Mouse (Mus musculus): ENCODE results near the gene Cnst.
"Not testable (repeated sequence)": the region's sequence is repeated elsewhere in the genome, so short reads cannot be mapped to it uniquely, and the experiment has no call there.

The Cnst gene

GRCm38 (mm10) chr1:179645101-179645979, 99.2 kb downstream of the Cnst start:
- DNase-seq (ENCODE audit: low spot score in 2 of 2), result peak; percentile 76 to 81

GRCm38 (mm10) chr1:179645980-179646268, 99.8 kb downstream of the Cnst start:
- no peak for DNase-seq (ENCODE audit: low spot score in 2 of 2)

- not testable (repeated sequence) for DNase-seq (ENCODE audit: low spot score in 2 of 2)
These were observed 102.5 kb downstream of the Cnst start for GRCm38 (mm10) chr1:179648678-179649077.

- no peak for DNase-seq (ENCODE audit: low spot score in 2 of 2)
These were observed 103.2 kb downstream of the Cnst start for GRCm38 (mm10) chr1:179649324-179649723.

DNA sequence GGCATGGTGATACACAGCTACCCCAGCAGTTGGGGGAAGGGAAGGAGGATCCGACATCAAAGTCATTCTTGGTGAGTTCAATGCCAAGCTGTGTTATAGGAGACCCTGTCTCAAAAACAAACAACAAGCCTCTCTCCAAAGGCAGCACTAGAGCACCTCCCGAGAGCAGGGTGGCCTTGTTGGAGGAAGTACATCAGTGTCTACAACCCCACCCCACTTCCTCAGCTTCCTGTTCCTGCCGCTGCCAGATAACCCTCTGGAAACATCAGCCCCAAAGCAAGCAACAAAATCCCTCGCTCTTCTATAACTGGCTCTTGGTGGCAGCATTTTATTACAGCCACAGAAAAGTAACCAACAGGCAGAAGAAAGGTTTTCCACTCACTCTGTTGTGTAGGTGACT, 104.1 kb downstream of the Cnst start:
- no peak for DNase-seq (ENCODE audit: low spot score in 2 of 2)

- DNase-seq (ENCODE audit: low spot score in 2 of 2), result no peak
These were observed 105.1 kb downstream of the Cnst start for GRCm38 (mm10) chr1:179651224-179651623.

DNA sequence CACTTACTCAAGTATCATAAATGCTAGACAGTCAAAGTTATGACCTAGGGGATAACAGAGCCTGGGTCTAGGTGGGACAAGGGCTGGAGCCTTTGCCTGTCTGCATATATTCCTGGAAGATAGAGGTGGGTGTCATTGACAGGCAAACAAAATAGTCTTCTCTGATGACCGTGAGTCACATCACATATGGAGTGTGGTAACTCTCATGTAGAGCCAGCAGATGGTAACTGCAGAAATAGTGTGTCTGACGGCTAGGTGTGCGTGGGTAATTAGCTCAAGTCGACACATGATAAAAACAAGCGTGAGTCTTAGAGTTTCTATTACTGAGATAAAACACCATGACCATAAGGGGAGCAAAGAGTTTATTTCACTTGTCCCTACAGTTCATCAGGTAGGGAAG, 116.9 kb downstream of the Cnst start:
- DNase-seq (ENCODE audit: low spot score in 2 of 2), result no peak

DNA sequence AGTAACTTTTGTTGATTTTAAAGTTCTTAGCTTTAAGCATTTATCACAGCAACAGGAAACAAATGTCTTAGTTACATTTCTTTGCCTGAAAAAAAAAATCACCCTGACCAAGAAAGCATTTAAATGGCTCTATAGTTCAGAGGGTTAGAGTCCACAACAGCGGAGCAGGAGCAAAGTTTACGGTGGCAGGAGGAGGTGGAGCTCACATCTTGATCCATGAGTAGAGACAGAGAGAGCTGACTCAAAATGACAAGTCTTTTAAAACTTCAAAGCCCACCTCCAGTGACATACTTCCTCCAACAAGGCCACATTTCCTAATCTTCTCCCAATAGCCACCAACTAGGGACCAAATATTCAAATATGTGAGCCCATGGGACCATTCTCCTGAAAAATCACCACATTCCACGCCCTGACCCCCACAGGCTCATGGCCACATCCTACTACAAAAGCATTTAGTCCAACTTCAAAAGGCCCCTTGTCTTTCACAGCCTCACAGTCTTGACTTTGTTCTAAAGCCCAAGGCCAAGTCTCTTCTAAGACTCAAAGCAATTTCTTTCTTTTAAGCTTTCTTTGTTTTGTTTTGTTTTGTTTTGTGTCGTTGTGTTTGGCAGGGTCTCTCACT, 118.2 kb downstream of the Cnst start:
- DNase-seq (ENCODE audit: low spot score in 2 of 2), result no peak

DNA sequence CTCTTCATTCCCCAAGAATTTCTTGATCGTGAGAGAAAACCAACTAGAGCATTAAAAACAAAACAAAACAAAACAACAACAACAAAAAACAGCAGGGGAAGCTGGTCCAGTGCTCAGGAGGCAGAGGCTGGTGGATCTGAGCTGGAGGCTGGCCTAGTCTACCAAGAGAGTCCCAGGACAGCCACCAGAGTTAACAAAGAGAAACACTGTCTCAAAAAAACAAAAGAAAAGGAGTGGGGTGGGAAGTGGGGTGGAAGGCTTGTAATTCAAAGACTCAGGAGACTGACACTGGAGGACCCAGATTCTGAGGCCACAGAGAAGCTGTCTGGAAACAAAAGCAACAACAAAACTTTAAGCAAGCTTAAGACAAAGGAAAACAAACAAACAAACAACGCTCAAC, 120.8 kb downstream of the Cnst start:
- no peak for DNase-seq (ENCODE audit: low spot score in 2 of 2)

DNA sequence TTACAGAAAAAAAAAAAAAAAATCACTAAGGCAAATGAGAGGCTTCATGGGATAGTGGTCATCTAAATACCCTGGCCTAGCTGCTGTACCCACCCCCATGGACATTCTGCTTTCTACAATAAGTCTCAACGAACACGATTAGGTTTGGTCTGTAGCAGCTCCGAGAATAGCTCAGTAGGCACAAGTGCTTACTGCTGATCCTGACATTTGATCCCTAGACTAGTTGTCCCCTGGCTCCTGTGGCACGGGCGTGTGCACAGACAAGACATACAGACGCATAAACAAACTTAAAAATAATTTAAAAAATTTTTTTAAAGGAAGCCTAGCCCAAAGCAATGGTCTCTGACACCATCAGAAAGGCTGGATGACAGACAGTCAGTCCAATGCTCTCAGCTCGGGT, 121.3 kb downstream of the Cnst start:
- no peak for DNase-seq (ENCODE audit: low spot score in 2 of 2)

GRCm38 (mm10) chr1:179668013-179668805, 122.0 kb downstream of the Cnst start, which contains the start of gene Sccpdh:
Gene Sccpdh (plus strand): TSS chr1:179668210.
- DNase-seq (ENCODE audit: low spot score in 2 of 2), result peak; percentile 60 to 66

DNA sequence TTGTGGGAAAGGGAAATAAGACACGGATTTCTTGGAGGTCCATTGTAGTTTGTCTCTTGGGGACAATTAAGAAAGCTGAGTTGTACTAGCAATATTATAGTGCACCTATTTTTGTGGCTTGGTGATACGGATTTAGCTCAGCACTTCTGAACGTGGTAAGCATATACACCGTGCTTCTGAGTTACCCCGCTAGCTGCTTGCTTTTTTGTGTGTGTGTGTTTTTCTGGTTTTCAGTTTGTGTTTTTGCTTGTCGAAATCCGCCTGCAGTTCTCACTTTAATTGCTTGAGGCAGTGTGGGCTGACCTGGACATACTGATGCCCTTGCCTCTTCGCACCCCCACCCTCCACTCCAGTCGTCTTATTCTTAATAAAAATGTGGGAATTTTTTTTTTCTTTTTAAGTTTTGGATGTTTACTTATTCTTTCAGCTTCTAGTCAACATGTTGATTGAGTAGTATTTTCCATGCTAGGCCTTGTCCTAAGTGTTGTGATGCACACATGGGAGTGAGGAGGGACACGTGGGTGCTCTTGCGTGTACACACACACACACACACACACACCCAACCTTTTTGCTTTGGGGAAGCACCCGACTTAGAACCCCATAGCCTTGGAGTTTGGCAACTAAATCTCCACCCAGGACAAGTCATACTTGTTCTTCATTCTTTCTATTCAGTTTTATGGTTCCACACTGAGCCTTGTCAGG, 122.8 kb downstream of the Cnst start:
- DNase-seq (ENCODE audit: low spot score in 2 of 2), result no peak

- no peak for DNase-seq (ENCODE audit: low spot score in 2 of 2)
These were observed 128.2 kb downstream of the Cnst start for GRCm38 (mm10) chr1:179674355-179674754.

- DNase-seq (ENCODE audit: low spot score in 2 of 2), result no peak
These were observed 130.9 kb downstream of the Cnst start for GRCm38 (mm10) chr1:179677031-179677430.

Data from frontal cortex, postnatal 25 days (tissue).